10 mouse cellular contexts compared by ENCODE assay signal in genomic region chr3:131208265-131208891, GRCm38 (mm10).
A peak's percentile ranks its signal among the peaks of the same experiment; 100 is the strongest.
DNase-seq lines count a peak whose midpoint lies in the region; ATAC-seq lines count a peak whose summit lies in the region.
"Had no signal": no experiment of that assay in that cellular context is flagged by ENCODE, and none has a peak within 500 bp of the region (broad histone marks: within the 10 kb centered on the region; RNA-seq: fewer than 3 reads in every experiment).

No protein-coding gene starts in this region.

- no peak overlapping the region for H3K9ac ChIP-seq in embryonic facial prominence, embryonic 15.5 days
- no peak overlapping the region for H3K9ac ChIP-seq in midbrain, embryonic 16.5 days (ENCODE audit: low read depth, low read length)

- no peaks in the 10 kb centered on the region for H3K27me3 ChIP-seq in embryonic facial prominence, embryonic 15.5 days
- no peaks in the 10 kb centered on the region for H3K27me3 ChIP-seq in midbrain, embryonic 16.5 days (ENCODE audit: control insufficient read depth, insufficient read depth, low read depth, low read length)

- peak; percentile 58 for DNase-seq in retina, postnatal 1 day
- no peak for DNase-seq in retina, embryonic 14.5 days (ENCODE audit: low spot score)
- peak; percentile 82 to 88 for DNase-seq in thymus, postnatal 36 days
- DNase-seq in gastrocnemius, postnatal 25 days: no peak
- DNase-seq in frontal cortex, postnatal 25 days (ENCODE audit: low spot score in 2 of 2): no peak
- DNase-seq in left cerebral cortex, adult 9 months (ENCODE audit: low spot score in 2 of 2): no peak
- DNase-seq: adrenal gland, postnatal 36 days; kidney, postnatal 36 days had no signal

- peak; percentile 29; the same call in 1 of the 2 replicates for ATAC-seq in embryonic facial prominence, embryonic 15.5 days (ENCODE audit: insufficient number of reproducible peaks, low FRiP score, low TSS enrichment, low read depth)
- ATAC-seq in midbrain, embryonic 16.5 days: 0 out of 2 replicates have a peak, but pooled peaks have one; percentile 36

- no peak overlapping the region for H3K4me3 ChIP-seq in embryonic facial prominence, embryonic 15.5 days (replicated peaks)
- H3K4me3 ChIP-seq in midbrain, embryonic 16.5 days (ENCODE audit: low read depth, low read length): no peak overlapping the region

- 57% methylated on average over 13 of the region's 13 CpGs for WGBS in embryonic facial prominence, embryonic 15.5 days
- 58% methylated on average over 13 of the region's 13 CpGs for WGBS in midbrain, embryonic 16.5 days

- H3K9me3 ChIP-seq in embryonic facial prominence, embryonic 15.5 days (replicated peaks): no peaks in the 10 kb centered on the region
- H3K9me3 ChIP-seq in midbrain, embryonic 16.5 days (replicated peaks; ENCODE audit: control insufficient read depth, low read length, poor library complexity, severe bottlenecking): no peaks in the 10 kb centered on the region

- no peak overlapping the region for H3K4me2 ChIP-seq in embryonic facial prominence, embryonic 15.5 days (replicated peaks)
- H3K4me2 ChIP-seq in midbrain, embryonic 16.5 days (ENCODE audit: low read length): no peak overlapping the region

- H3K36me3 ChIP-seq in embryonic facial prominence, embryonic 15.5 days: no peaks in the 10 kb centered on the region; the same call in 1 of the 2 replicates
- H3K36me3 ChIP-seq in midbrain, embryonic 16.5 days (ENCODE audit: control insufficient read depth, insufficient read depth, low read length): peaks cover 2% of the 10 kb centered on the region; the same call in 1 of the 2 replicates

- no peaks in the 10 kb centered on the region; the same call in 1 of the 2 replicates for H3K4me1 ChIP-seq in embryonic facial prominence, embryonic 15.5 days
- no peaks in the 10 kb centered on the region for H3K4me1 ChIP-seq in midbrain, embryonic 16.5 days (ENCODE audit: control insufficient read depth, insufficient read depth, low read length)

- no peak overlapping the region for H3K27ac ChIP-seq in embryonic facial prominence, embryonic 15.5 days (replicated peaks)
- H3K27ac ChIP-seq in midbrain, embryonic 16.5 days (ENCODE audit: low read length): no peak overlapping the region

Comparison
In these comparisons a context has a peak if more than half of its experiments do, and no peak if none do; other contexts are left out.
1. DNase-seq: peak in retina, postnatal 1 day (single experiment) and thymus, postnatal 36 days (2 of 2); none in retina, embryonic 14.5 days (single experiment), gastrocnemius, postnatal 25 days (single experiment), frontal cortex, postnatal 25 days (0 of 2) and left cerebral cortex, adult 9 months (0 of 2).